Mouse (Mus musculus) brain, embryonic 14.5 days (tissue): ENCODE measurements around the gene Gpc6.

Experiments
- CTCF ChIP-seq: fragments of 200-500 bp; IDR thresholded peaks from 2 replicates; pipeline ENCODE4 v1.5.1; 2012; ENCODE audit warnings: inconsistent platforms, mild to moderate bottlenecking, moderate library complexity, borderline replicate concordance; ENCODE audit not compliant: insufficient read depth, insufficient read length; ENCODE audit errors: extremely low read depth
- POLR2A ChIP-seq: fragments of 200-500 bp; IDR thresholded peaks from 2 replicates; pipeline ENCODE4 v1.6.1; 2012; ENCODE audit warnings: mild to moderate bottlenecking, inconsistent platforms, borderline replicate concordance; ENCODE audit not compliant: poor library complexity, insufficient read depth, insufficient read length, severe bottlenecking; ENCODE audit errors: extremely low read depth

DNA sequence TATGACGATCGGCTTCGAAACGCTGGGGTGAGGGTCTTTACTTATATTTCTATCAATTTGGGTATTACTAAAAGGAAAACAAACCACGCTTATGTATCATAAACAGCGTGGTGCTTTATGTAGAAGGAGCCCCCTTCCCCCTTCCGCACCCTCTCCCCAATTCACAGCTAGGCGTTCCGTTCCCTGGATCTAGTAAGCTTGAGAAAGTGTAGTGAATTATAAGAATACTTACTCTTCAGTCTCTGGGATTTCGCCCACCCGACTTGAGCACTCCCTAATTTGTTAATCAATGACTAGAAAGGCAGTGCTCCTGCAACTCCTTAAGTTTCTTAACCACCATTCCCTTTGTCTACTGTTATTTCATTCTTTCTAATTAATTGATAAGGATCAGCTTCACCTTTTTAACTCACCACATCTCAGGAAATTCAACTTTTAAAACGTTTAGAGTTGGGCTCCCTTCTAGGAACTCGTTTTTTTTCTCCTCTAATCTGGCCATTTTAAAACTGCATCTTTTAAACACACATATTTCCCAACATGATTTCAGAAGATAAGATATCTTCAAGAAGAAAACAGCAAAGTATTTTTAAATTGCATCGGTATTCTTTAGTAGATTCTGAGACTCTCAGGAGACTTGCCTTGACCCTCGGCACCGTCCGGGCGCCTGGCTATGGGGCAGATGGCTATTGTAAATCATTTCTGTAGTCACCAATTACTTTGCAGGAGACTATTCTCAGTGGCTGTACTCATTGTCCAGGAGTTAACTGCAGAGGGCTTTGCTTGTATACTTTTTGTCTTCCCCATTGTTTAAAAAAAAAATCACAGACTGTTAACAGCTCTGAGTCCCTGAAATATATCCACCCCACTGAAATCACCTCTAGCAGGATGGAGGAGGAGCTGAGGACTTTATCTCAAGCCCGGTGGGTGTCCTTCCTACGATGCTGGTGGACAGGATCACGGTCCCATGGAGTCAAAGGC lies 2.5 kb downstream of the Gpc6 start:
- no peak for TF ChIP-seq POLR2A
- TF ChIP-seq CTCF, result no peak
